Mouse (Mus musculus) erythroblast, embryonic 14.5 days (primary cell): ENCODE measurements around the gene Cstb.

ENCODE experiments used
- GATA1 ChIP-seq: IDR thresholded peaks from 2 replicates; pipeline ENCODE4 v1.6.1; 2012; ENCODE audit warnings: low read length, inconsistent platforms, mixed read lengths
- TAL1 ChIP-seq: IDR thresholded peaks from 3 replicates; pipeline ENCODE4 v1.6.1; 2012; ENCODE audit warnings: low read length, inconsistent platforms, mixed read lengths

GRCm38 (mm10) chr10:78463769-78464167 is 38.3 kb downstream of the Cstb start:
- no peak for TF ChIP-seq GATA1
- TF ChIP-seq TAL1: no peak
